Mouse (Mus musculus): ENCODE results near the gene Btbd35f25. TPM values are rescaled to one million over a fixed set of nuclear protein-coding genes. Genes with fewer than 3 reads are reported as not detected.
"Not testable (repeated sequence)": the region's sequence is repeated elsewhere in the genome, so short reads cannot be mapped to it uniquely, and the experiment has no call there.

Btbd35f25 gene
- not detected for total RNA-seq (2021)
- long read RNA-seq, experiment 1 = 0 reads
- long read RNA-seq, experiment 2 = 0 reads

DNA sequence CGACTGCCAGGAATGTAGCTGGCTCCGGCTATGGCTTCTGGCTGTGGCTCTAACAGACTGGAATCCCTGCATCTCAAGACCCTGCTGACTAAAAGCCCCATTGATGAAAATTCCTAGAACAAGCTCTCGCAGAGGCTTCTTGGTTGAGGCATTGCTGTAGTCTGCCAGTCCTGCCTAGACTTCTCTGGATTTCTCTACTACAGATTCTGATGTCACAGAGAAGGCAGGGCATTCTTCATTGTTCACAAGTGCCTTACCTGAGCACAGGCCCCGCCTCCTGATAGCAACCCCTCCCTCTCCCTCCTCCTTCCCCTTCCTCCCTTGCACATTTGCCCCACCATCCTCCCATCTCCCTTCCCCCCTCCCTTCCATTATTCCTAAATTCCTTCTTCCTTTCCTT lies at the start of gene Btbd35f25:
TSS of gene Btbd35f25 (minus strand) at position 101 of the 400 bp plus-strand sequence.
- DNase-seq; intact Hi-C loops (cut with DNase I; ENCODE audit: low total_unique reads): not testable (repeated sequence)

DNA sequence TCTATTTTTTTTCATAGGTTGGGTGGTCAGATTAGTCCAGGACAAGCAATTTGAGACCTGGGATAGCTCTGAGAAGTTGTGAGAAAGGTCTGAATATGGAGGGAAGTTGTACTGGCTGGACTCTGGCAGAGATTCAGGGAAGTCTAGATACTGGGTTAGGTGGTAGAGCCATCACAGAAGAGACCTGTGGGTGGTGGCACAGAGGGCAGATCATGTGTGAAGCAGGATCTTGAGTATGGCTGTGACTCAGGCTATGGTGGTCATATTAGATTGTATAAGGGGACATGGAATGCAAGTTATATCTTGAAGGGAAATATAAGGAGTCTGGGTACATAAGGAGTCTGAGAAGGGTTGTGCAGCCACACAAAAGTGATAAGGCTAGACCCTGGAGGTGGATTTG lies 49.3 kb upstream of the Btbd35f25 start:
- intact Hi-C loops (cut with DNase I; ENCODE audit: low total_unique reads) = no loop called here
- DNase-seq = no peak

DNA sequence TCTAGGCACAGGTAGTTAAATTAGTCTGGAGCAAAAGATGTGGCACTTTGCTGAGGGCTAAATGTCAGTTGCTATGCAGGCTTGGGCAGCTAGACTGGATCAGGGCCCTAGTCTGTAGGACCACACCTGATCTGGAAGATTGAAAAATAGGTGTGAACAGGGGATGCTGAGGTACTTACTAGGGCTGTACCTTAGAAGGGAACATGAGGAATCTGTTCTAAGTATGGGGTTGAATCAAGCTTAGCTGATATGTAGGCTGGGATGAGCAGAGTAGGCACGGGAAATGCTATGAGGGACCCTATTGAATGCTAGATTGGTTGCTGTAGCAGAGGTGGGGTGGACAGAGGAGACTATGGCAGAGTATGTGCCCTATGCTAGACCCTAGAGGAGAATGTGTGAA lies 47.0 kb upstream of the Btbd35f25 start:
- intact Hi-C loops (cut with DNase I; ENCODE audit: low total_unique reads) = no loop called here

DNA sequence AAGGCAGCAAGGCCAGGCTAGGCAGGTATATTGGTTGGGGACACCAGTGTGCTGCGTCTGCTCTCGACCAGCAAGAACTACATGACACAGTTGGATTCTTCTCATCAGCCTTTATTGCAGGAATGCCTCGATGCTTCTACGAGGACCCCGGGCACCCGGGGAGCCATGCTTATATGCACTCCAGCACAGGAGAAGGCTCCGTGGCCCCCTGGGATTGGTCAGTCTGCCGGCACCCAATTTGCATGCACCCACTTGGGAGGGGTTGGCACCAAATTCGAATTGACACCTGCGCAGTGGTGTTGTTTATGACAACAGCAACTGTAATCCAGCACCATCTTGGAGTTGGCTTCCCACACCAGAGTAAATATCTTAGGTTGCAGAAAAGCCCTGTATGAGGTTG lies 28.1 kb upstream of the Btbd35f25 start:
- intact Hi-C loops (cut with DNase I; ENCODE audit: low total_unique reads) = no loop called here
- DNase-seq = no peak

More for the DNA sequence above, 47.0 kb upstream of the Btbd35f25 start:
- DNase-seq = no peak

DNA sequence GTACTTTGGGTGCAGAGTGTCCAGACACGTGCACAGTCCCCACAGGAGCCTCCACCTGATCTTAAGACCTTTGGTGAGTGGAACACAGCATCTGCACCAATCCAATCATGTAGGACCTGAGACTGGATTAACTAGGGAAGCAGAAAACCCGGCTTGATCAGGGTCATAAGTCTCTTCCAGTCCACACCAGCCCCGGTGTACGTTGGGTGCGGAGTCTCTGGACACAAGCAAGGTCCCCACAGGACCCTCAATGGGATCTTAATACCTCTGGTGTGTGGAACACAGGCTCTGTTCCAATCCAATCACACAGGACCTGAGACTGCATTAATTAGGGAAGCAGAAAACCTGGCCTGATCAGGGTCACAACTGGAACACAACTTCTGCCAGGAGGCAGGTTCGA lies 20.0 kb upstream of the Btbd35f25 start:
- intact Hi-C loops (cut with DNase I; ENCODE audit: low total_unique reads) = no loop called here
- no peak for DNase-seq

Other genes with a start within 250 kb of the Btbd35f25 start
- not detected for gene Gm21883, start 142.9 kb downstream of the Btbd35f25 start, total RNA-seq (2021)
- gene Spin2e, start 98.2 kb downstream of the Btbd35f25 start, total RNA-seq (2021) = not detected
- gene Gm21637, start 244.9 kb upstream of the Btbd35f25 start, total RNA-seq (2021) = not detected